Mouse (Mus musculus) cerebral cortex, adult 2 months (tissue): ENCODE results near the gene Slc44a3.

ENCODE experiments used
- WGBS: fragments of 180-500 bp; shearing (Covaris S2); methylation state at CpG from one replicate; pipeline ENCODE4 v1.1.7; 2018; 5-methylcytosine and 5-hydroxymethylcytosine counted together

The Slc44a3 gene

DNA sequence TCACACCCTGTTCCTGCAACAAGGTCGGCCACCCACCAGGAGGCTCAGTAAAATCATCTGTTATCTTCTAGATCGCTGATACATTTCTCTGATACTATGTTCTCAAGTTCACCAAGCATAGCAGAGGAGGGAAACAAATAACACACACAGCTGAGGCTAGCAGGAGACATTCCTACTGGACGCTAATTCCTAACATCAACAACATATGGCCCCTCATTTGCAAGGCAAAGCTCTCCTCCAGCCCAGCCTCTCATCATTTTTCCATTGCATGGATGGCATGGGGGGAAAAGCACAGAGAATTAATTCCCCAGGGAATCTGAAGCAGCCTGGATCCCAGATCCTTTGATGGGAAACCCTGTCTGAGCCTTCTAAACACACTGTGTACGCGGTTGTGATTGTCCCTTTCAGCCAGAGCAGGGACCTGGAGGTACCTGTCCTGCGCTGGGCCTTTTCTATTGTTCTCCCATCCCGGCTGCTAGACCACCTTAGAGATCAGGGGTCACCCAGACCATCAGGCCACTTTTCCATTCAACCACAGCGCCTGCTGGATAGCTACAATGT, 27.2 kb downstream of the Slc44a3 start:
- 80% methylated on average over 8 of the region's 8 CpGs for WGBS

DNA sequence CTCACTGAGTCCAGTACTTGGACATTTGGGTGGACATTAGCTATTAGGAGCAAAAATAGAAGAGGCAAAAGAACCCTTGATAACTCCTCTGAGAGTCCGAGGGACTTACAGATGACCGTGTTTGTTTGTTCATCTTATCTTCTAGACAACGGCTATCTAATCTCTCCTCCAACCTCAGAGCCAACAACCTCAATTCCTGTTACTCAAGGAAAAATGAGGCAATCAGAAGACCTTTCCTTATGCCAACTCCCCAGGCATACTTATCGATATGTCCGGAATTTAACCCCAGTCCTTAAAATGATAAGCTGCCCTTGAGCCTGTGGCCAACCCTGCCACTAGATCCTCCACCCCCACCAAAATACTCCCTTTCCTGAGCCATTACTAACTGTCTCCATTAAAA, 31.5 kb downstream of the Slc44a3 start:
- WGBS, result 96% methylated on average over 5 of the region's 5 CpGs

DNA sequence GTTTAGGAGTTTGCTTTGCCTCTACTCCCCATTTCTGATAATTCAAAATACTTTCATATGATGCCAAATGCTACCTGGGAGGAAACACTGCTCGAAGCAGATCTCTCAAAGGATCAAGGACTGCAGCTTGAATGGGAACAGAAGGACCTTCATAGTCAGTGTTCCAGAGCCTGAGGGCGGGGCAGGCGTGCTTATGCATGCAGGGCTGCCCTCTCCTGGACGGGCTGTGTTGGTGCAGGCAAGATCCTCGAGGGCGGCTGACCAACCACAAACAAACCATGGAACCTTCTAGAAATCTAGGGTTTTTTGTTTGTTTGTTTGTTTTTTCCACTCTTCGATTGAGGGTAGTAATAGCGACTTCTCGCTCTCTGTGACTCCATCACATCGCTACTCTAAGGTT, 32.0 kb downstream of the Slc44a3 start:
- 49% methylated on average over 10 of the region's 10 CpGs for WGBS

DNA sequence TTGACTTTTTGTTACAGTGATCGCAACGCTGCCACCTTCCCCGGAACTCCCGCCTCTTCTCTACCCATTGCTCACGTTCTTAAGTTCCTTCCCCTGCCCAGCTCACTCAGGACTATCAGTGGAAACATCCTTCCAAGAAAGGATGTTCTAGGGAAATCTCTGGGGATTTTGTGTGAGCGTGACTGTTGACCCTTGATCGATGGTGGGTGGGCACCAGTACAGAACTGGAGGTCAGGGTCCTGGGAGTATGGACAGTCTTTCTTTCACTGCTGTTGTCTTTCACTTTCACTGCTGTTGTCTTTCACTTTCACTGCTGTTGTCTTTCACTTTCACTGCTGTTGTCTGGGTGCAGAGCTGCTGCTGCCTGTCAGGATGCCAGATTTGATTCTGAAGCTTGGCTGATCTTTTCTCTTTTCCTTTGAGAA, 38.2 kb downstream of the Slc44a3 start:
- WGBS, result 69% methylated on average over 7 of the region's 7 CpGs

DNA sequence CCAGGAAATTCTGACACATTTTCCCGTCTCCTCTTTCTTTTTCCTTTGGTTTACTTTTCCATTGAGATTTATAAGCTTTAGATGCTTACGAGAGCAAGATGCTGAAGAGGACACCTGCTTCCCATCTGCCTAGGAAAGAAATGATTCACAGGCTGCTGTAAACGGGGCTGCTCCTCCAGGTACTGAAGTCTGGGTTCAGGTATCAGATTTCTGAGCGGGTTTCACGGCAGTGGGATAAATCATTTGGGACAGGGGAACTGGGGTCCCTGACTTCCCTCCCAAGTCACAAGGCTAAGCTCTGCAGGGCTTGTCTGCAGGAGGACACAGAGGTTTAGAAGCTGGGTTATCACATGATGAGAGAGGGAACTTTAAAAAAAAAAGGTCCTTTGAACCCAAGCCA, 40.2 kb downstream of the Slc44a3 start:
- WGBS, result 83% methylated on average over 5 of the region's 5 CpGs

DNA sequence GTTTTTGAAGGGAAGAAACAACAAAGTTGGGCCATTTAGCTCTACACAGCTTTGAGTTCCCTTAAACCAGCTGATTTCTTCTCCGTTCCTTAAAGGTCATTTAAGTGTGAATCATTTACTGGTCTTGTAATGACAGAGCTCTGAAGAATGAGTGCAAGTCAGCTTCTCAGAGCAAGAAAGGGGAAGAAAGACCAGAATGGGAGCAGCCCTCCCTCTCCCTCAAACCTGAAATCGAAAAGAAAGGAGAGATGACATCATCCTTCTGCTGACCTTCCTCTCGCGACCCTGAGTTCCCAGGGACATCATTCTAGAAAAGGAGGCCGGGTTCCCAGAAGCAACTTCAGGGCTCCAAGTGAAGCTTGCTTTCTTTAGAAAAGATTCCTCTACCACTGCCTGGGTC, 41.3 kb downstream of the Slc44a3 start:
- WGBS, result 83% methylated on average over 5 of the region's 5 CpGs

DNA sequence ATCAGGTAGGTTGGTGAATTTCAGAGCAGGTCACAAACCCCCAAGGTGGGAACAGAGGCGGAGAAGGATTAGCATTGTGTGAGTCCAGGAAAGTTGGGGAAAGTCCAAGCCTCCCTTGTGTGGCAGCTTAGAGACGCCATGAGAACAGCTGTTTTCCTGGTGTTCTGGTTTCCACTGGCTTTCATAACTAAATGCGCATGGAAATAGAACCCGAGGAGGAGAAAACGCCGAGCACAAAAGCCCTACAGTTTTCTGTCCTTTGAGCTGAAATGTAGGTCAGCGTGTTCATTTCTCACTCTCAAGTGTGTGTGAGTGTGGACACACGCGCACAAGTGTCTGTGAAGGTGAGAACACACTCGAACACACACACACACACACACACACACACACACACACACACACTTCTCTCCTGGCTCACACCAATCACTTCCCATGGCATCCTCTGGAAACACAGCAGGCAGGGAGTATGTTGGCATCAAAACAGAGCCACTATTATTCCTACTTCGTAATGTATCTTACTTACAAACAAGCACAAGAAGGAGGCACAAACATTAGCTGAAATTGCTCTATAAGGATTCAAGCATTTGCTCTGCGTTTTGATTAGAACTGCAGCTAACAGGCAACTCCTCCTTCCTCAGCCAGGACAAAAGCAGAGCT, 42.6 kb downstream of the Slc44a3 start:
- WGBS, result 34% methylated on average over 12 of the region's 12 CpGs

DNA sequence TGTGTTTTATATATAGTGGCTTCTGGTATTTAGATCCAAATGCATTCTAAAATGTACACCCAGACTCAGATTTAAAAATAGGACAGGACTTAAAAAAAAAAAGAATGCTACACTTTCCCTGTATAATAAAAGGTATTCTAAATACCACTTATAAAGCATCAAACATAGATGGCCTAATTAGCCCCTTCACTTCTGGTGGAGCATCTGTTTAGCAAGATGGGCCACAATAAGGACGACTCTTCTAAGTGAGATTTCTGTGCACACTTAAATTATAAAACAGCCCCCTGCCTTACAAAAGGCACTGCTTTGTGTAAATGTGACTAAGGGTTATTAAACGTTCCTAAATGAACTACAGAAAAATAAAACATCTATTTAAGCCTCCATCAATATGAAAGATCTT, 47.0 kb downstream of the Slc44a3 start:
- 67% methylated on average over 2 of the region's 2 CpGs for WGBS

DNA sequence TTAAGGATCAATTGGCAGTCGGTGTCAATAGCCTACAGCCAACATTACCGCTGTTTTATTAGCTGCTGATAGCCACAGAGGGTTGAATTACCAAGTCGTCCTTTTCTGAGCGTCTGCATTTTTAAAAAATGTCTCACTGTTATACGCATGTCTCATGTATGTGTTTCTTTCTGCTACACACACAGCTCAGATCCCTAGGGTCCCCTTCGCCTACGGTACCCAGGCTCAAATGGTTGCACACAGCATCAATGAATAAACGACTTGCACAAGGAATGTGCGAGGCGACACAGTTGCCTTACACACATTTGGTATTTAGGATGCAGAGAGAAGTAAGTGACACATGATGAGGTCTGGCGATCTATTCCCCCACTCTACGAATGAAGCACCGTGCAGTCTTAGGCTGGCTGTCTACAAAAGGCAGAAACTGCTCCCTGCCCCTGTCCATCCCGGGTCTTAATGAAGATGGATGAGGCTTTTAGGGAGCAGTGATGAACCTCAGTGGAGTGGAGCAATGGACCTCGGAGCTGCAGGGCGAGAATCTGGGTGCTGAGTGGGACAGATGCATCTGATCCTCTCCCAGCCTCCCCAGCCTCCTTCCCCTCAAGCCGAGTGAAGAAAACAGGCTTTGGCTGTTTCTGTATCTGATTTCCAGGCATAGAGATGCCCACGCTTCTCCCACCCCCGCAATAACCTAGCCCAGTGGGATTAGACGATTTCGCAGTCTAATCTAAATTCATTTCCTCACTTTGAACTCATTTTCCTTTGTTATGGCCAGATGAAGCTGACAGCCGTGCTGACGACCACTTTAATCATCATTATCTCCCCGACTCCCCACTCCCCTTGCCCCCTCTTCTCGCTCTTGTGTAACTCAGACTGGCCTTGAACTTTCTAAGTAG, 48.7 kb downstream of the Slc44a3 start:
- 57% methylated on average over 25 of the region's 25 CpGs for WGBS

DNA sequence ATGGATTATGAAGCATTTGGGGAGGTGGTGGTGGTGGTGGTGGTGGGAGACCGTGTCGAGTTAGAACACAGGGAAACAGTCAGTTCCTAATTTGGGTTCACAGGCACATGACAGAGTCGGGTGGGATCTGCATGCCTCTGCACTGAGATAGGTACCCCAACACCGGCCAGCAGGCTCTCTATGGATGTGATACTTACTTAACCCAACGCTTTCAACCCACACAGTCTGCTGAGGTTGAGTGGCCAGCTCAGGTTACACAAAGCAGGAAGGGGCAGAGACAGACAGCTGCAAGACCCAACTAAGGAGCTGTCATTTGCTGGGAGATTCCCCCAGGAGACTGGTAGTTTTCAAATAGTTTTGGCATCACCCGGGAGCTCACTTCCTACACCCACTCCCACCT, 50.6 kb downstream of the Slc44a3 start:
- 48% methylated on average over 6 of the region's 6 CpGs for WGBS

DNA sequence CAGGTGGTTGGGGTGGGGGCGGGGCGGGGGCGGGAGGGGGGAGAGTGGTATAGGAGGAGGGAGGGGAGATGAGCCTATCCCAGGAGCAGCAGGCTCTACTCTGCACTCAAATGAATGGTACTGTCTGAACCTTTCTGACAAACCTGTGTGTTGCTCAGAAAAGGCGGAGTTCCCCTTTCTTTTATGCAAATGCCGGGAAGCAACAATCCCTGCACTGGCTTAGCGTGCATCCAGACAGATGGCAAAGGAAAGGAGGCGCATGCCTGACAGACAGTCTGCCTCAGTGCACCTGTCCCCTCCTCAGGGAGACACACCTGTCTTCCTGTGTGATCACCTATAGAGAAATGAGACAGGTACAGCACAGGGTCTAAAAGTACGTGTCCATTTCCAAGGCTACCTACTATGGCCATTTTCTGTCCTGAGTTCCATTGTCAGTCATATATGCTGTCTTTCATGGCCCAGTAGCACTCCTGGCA, 51.2 kb downstream of the Slc44a3 start:
- WGBS, result 52% methylated on average over 8 of the region's 8 CpGs

DNA sequence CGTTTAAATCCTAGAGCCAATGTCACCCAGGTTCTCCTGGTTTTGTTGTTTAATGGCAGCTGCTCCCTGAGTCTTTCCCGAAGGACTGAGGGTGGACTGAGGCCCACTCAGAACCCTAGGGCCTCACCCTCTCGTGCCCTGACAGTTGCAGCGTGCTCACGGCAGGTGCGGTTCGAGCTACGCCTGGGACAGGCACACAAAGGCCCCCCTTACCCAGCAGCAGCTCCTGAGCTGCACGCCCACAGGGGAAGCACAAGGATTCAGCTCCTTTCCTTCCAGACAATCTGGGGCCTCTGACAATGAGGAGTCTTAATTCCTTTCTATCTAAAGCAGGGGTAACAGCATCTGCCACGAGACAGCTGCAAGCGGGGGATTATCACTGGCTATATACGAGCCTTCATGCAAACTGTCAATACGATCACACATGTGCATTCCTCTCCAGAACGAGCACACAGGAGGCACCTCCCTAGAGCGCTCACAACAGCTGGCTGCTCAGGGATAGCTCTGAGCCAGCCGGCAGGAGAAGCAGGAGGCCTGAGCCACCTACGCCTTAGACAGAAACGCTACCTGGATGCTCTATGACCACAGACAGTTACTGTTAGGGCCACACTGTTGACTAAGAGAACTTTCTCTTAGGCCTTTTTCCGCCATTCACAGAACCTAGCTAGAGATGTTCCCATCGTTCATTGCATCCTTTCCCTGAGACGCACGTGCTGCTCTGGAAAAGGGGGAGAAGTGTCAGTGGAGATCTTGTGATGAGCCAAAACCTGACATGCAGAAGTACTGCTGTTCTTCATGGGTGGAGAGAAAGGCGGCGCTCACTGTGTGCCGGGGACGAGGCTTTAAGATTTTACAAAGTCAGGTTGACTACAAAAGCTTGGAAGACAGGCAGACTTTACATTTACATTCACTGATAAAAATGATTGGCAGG, 51.9 kb downstream of the Slc44a3 start:
- WGBS, result 62% methylated on average over 26 of the region's 26 CpGs

DNA sequence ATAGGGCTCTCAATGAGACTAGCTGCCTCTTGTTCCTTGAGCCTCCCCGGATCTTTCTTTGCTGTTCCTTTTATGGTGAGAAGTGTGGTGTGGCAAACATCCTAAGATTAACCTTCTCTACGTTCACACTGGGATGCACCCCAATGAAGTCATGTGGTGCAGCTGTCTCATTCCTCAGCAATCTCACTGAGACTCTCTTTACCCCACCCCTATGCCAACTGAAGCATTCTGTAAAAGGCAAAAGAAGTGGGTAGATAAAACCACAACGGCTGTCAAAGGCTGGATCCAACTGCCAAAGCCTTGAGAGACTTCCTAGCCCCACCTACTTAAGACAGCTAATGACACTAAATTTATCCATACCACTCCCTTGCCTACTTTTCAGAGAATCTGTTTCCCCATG, 57.5 kb downstream of the Slc44a3 start:
- WGBS, result 48% methylated on average over 3 of the region's 3 CpGs

DNA sequence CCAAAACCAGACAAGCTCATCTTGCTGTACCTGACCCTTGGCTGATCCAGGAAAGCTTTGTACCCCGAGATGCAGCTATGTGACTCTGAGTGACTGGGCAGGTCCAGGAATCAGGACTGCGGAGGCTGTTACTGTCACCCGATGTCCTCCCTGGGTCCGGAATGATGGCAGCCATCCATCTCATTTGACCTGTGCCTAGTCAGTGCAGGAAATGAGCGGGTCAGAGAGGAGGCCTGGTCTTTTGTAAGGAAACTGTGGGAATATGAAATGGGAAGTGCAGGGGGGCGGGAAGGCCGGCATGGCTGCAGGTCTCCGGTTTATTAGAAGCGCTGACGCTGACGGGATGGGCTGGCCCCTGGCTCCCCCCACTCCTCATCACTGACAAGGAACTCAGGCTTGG, 60.5 kb downstream of the Slc44a3 start:
- 75% methylated on average over 11 of the region's 11 CpGs for WGBS

DNA sequence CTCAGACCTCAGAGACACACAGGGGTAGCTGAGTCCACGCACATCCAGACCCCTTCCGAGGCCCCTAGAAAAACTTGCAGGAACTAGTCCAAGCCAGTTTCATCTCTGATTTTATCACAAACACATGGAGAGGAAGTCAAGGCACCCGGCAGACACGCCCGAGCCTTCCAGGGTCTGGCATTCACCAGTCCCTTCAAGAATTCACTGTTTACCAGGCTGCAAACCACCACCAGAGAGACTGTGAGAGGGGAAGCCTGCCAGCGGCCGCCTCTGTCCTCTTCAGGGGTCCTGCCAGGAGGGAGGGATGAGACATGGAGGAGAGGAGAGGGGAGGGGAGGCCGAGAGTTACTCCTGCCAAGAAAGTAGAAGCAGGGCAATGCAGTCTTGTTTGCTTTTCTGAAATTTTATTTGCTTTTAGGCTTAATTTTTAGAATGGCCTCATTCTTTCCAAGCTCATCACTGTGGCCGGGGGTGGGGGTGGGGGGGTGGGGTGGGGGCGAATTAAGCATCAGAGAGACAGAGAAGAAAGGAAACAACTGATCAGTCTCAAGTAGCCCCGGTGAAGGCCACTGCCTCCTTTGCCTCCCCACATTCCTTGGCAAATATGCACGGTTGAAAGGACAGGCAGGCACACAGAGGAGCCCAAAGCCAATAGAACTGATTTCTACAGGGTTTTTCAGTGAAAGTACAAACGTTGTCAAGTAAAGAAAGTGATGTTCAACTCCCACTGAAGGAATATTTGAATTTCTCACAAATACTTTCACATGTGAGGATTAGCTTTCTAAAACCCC, 62.8 kb downstream of the Slc44a3 start:
- 36% methylated on average over 13 of the region's 13 CpGs for WGBS

DNA sequence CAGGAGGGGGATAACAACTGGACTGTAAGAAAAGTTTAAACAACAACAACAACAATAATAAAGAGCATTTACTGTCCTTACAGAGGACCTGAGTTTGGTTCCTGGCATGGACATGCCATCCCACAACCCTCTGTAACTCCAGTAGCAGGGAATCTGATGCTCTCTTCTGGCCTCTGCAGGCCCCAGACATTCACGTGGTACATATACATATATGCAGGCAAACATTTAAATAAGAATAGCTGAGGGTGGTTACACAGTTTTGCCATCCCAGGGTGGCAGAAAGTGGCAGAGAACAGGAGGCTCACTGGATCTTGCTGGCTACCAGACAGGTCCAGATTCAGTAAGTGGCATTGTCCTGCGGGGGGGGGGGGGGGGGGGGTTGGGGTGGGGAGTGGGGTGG, 64.1 kb downstream of the Slc44a3 start:
- WGBS, result 24% methylated on average over 1 of the region's 2 CpGs

DNA sequence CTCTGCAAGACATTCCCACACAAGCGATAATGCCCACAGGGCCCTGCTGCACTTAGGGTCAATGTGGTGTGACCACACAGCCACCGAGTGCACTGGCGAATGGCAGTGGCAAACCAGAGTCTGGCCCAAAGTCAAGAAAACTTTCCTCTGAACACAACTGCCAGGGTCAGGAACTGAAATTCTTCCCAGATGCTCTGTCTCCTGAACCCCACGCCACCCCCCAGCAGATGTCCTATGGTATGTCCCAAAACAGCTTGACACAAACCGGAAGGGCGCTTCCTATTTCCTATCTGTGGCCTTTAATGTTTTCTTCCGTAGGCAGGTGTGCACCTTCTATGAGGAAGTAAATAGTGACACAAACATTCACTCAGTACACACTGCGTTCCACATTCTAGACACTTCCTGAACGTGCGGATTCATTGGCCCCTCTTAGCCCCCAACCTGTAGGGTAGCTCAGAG, 65.1 kb downstream of the Slc44a3 start:
- WGBS, result 77% methylated on average over 10 of the region's 10 CpGs

DNA sequence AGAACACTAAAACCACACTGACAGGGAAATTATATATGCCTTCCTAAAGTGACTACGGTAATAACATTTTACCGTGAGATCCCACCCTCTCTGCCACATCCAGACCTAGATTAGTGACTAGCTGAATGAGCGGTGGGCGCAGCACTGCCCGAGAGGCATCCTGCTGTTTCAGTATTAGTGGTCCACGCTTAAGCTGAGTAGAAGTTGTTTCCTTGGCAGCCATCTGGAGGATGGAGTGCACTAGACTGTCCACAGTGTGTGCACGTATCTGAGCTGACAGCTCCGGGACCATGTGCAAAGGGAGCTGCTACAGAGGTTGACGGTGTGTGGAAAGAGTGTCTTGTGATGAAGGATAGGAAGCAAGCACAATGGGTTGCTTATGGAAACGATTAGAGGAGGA, 66.4 kb downstream of the Slc44a3 start:
- WGBS, result 85% methylated on average over 10 of the region's 10 CpGs

DNA sequence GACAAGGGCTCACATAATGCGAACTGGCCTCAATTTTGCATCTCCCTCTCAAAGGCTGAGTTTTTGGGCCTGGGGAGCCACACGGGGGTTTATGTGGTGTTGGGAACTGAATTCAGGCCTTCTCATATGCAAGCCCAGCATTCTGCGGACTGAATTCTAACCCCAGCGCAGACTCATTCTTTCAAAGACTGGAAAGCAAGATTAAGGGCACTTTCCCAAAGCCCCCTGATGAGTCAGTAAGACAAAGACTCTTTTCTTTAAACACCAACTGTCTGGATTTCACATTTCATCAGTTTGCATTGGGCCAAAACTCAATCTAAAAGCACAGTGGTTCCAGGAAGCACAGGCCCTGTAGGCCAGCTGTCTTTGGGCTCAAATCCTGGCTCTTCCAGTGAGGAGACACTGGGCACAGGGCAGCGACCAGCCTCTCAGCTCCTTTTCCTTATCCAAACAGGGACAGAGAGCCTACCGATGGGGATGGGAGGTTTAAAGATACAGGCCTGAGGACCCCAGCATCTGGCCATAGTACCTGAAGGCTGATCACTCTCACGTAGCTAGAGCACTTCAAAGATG, 67.4 kb downstream of the Slc44a3 start:
- 72% methylated on average over 7 of the region's 7 CpGs for WGBS

DNA sequence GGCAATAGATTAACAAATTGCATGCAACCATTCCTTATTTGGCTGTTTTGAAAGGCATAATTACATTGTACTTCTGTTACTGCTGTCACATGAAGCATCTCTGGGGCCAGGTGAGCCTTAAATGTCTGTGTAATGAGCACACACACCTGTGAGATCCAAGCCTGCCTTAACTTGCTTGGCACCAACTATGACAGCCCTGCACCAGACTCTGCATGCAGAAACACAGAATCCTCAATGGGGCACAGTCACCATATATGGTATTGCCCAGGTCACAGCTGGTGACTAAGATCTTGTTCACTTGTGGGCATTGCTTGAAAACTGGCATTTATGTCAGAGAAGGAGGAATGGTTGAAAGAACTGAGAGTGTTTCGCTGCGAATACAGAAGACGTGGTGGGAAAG, 69.4 kb downstream of the Slc44a3 start:
- WGBS, result 94% methylated on average over 3 of the region's 3 CpGs
